Mouse (Mus musculus) gastrocnemius, adult 2 months (tissue): Measurements from ENCODE around the gene Cbx4. TPM values are rescaled to one million over a fixed set of nuclear protein-coding genes. Genes with fewer than 3 reads are reported as not detected.
A peak's percentile ranks its signal among the peaks of the same experiment; 100 is the strongest.

Experiments used
- DNase-seq: peaks from one replicate; pipeline ENCODE4 v3.0.0; 2022
- H3K27ac ChIP-seq: fragments of 200-600 bp; 2 replicates; pipeline ENCODE4 v1.8.1; 2022; ENCODE audit warnings: mild to moderate bottlenecking
- H3K4me3 ChIP-seq: fragments of 200-600 bp; 2 replicates; pipeline ENCODE4 v1.8.1; 2022; ENCODE audit warnings: mild to moderate bottlenecking, moderate library complexity
- CTCF ChIP-seq: fragments of 200-600 bp; IDR thresholded peaks from 2 replicates; pipeline ENCODE4 v1.8.1; 2022; ENCODE audit warnings: antibody characterized with exemption, mild to moderate bottlenecking, moderate library complexity
- intact Hi-C: fragments of 180-260 bp; cut with DNase I; formaldehyde crosslinking; loops from one replicate; pipeline ENCODE4 v1.15.1; 2025
- total RNA-seq, 2 experiments: library from RNA; stranded (reverse); gene quantifications; 2 replicates each; pipeline ENCODE4 v1.2.3; 2021

Gene Cbx4
- total RNA-seq, 2 experiments from 2014 or later = 2.1 to 2.2 TPM

DNA sequence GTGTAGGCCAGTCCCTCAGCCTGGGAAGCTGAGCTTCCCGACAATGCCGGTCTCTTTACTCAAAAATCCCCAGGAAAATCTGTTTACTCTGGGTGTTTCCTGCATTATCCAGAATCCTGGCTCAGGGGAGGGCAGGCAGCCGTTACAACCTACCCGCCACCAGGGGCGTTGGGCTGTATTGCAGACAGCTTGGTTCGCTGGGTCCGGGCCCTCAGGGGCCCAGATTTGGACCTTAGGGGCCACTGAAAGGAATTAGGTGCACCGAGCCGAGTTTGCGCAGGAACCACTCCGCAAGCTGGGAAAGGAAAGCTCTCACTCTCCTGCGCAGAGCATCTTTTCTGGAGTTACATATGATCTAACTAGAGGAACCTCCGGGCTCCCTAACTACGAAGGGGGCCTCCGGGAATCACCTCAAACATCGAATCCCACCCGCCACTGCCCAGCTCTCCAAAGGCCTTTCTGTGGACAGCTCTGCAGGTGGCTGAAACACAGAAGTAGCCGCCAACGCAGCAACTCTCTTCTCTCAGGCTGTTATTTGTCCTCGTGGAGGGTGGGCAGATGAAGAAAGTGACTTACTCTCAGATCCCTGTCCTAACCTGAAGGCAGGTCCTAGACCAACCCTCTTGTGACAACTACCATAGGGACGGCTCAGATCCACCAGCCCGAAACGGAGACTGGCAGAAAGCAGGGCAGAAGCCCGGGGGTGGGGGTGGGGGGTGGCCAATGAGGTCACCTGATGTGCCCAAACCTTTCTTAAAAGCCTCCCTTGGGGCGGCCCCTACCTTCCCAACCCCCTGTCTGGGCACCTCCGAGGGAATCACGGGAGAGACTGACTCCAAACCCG, 2.6 kb upstream of the Cbx4 start:
- no peak overlapping the region for H3K27ac ChIP-seq
- TF ChIP-seq CTCF = peak; percentile 44
- no peak for DNase-seq
- H3K4me3 ChIP-seq = no peak overlapping the region; the same call in 1 of the 2 replicates
- intact Hi-C loops = loop anchor here (5.0 kb wide), 3 partner anchors 34 to 99 kb away; partner anchors contain the start of gene Cbx8

DNA sequence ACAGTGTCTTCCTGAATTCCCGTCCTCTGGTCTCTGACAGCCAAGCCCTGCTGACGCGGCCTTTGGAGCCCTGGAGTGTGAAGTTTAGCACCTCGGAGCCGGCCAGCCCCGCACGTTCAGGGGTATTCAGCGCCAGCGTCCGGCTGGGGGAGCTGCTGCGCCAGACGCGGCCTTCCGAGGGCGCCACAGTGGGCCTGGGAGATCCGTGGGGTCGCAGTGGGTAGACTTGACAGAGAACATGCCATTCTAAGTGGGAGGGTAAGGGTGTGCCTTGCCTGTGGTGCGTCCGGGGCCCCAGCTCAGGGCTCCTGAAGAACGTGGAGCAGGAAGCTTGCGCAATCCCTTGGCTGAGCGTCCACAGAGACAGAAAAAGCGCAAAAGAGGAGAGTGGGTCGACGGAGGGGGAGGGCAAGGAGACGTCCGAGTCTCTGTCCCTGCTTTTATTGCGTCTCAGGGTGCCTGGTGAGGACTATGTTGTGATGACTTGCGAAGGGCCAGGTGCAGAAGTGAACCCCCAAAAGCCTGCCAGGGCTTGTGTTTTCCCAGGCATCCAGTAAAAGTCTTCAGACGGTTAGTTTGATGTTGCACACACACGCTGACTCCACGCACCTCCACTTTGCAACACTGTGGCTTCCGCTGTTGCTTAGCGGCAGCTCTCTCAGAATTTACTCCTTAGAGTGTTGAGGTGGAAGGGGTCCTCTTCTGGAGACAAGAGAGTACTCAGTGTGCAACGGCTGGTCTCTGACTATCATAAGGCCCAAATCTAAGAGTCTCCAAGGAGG, 1.5 kb upstream of the Cbx4 start:
- intact Hi-C loops = loop anchor here (5.0 kb wide), 3 partner anchors 35 to 100 kb away; partner anchors contain the start of gene Cbx8
- peak; percentile 76 for DNase-seq
- TF ChIP-seq CTCF = peak; percentile 18; the same call in 1 of the 2 replicates
- Histone ChIP-seq H3K27ac (peak overlapping the region; percentile 35; the same call in 1 of the 2 replicates), H3K4me3 (peak overlapping the region; percentile 31)

DNA sequence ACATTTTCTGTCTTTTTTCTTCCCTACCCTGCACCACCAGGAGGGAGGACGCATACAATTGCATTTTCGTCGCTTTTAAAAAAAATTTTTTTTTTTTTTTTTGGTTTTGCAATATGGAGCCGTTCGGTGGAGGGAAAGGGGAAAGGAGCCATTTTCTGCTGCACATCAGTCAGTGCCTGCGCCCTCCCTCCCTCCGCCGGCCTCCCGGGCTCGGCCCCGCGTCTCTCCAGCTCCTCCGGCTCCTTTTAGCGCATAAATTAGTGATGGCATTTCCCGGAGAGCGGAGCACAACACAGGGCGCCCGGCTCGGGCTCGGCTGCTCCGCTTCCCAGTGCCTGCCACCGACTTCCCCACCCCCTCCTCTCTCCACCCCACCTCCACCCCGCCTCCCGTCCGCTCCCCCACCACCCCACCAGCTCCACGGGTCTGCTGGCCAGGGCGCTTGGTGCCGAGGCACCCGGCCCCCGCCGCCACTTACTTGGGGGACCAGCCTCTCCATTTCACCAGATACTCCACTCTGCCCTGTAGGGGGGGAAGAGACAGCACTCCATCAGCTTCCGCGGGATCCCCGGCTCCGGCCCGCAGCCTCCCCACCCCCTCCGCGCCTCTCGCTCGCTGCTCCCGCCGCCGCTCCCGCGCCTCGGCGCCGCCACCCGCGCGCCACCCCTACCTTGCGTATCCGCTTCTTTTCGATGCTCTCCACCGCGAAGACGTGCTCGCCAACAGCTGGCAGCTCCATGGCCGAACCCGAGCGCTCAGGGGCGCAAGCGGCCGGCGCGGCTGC, 550 bp downstream of the Cbx4 start:
- intact Hi-C loops = loop anchor here (2.0 to 5.0 kb wide), 4 partner anchors 35 to 102 kb away; partner anchors contain the start of gene Cbx8
- H3K4me3 ChIP-seq = peak overlapping the region; percentile 85
- TF ChIP-seq CTCF = no peak
- peak; percentile 77 for DNase-seq
- H3K27ac ChIP-seq = peak overlapping the region; percentile 92

DNA sequence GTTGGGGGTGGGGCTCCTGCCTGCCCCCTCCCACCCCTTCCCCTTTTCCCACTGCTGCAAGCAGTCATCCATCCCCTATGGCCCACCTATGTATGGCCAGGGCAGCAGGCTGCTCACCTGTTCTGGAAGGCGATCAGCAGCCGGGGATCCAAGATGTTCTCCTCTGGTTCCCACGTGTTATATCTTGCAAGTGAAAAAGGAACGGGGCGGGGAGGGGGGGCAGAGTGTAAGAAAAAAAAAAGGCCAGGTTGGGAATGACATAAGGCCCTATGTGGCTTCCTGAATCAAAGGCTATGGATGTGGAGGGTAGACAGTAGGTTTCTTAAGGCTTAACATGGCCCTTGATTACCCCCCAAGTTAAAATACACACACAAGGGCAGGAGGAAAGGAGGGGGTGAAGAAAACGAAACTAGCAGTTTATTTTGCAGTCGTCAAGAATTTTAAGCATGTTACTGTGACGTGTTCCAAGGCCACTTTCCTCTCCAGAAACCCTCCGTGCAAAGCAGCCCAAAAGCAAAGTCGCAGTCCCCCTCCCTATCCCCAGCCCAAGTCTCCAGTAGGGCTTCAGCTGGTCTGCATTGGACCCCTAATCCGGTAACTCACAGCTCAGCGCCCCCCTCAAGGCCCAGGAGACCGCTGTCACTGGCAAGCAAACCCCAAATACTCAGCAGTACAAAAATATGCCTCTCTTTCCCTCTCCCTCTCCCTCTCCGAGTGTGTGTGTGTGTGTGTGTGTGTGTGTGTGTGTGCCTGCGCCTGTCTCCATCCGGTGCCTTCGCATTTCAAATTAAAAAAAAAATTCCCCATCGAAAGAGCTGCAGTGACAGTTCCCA, 1.4 kb downstream of the Cbx4 start:
- peak; percentile 42 for DNase-seq
- no peak for TF ChIP-seq CTCF
- intact Hi-C loops = loop anchor here (2.0 to 5.0 kb wide), 4 partner anchors 34 to 103 kb away; partner anchors contain the start of gene Cbx8
- peak overlapping the region; percentile 85 for H3K4me3 ChIP-seq
- H3K27ac ChIP-seq = peak overlapping the region; percentile 92

DNA sequence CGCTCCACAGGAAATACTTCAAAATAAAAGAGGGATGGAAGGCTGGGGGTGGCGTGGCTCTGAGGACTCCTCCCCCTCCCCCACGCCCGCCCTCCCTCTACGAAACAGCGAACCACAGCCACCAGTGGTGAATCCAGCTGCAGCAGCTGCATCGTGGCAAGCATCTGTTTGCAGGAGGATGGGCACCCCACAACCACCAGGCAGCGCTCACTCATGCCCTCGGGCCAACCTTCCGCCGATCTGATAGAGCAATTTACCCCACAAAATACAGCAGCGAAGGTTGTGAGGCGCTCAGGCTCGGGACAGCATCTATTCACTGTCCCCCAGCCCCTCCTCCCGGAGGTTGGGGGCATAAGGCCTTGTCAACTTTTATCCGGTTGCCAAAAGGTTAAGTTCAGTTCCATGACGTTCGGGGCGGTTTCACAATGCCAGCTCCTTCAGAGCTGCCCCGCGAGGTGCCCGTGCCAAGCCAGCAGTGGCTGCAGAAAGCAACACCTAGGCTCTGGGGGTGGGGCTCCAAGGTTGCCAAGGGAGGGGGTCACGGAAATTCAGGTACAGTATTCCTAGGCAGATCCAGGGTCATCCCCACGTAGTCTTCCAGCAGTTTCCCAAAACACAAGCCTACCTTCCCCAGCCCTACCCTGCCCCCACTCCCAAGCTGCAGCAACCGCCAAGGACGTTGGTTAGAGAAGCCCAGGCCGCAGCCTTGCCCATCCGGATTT, 2.1 kb downstream of the Cbx4 start:
- DNase-seq = peak; percentile 57
- H3K27ac ChIP-seq = peak overlapping the region; percentile 92
- H3K4me3 ChIP-seq = peak overlapping the region; percentile 85
- no peak for TF ChIP-seq CTCF
- intact Hi-C loops = loop anchor here (2.0 kb wide), 1 partner anchor 33 kb away; no protein-coding TSS in a partner anchor

DNA sequence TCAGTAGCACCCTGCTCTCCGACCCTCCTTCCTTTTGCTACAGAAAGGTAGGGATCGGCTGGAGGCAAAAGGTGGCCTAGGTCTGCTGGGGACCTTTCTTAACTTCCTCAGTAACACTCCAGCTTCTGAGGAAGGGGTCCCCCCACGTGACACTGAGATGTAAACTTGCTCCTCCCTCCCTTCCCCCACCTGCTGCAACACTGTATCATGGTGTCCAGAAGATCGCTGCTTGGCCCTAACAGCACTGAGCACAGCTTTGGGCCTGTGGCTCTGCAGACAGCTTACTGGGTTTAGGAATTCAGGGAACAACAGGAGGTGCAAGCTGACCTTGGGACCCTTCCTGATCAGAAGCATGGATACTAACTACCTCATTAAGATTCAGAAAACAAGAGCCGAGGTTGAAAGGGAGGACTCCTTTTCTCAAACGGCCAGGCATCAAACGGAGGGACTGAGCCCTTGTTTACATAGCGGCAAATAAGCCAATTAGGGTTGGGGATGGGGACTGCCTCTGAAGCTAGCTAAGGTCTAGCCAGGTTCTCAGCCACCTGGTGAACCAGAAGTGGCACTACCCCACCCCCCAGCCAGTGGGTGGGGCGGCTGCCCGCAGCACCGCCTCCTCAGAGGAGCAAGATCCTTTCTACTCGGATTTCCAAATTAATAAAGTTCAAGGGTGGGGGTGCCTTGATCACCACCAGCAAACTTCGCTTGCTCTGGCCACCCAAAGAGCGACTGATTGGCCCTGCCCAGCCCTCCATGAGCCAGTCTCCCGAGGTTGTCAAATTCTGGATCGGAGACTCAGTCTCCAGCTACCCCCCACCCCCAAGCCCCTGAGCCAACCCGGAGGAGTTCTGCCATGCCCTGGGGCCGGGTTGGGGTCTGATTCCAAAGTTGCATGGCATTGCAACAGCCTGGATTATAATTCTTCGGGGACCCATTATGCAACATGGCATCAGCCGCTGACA, 3.1 kb downstream of the Cbx4 start:
- no peak overlapping the region for H3K27ac ChIP-seq
- DNase-seq = no peak
- H3K4me3 ChIP-seq = peak overlapping the region; percentile 85
- no peak for TF ChIP-seq CTCF
- intact Hi-C loops = no loop called here

DNA sequence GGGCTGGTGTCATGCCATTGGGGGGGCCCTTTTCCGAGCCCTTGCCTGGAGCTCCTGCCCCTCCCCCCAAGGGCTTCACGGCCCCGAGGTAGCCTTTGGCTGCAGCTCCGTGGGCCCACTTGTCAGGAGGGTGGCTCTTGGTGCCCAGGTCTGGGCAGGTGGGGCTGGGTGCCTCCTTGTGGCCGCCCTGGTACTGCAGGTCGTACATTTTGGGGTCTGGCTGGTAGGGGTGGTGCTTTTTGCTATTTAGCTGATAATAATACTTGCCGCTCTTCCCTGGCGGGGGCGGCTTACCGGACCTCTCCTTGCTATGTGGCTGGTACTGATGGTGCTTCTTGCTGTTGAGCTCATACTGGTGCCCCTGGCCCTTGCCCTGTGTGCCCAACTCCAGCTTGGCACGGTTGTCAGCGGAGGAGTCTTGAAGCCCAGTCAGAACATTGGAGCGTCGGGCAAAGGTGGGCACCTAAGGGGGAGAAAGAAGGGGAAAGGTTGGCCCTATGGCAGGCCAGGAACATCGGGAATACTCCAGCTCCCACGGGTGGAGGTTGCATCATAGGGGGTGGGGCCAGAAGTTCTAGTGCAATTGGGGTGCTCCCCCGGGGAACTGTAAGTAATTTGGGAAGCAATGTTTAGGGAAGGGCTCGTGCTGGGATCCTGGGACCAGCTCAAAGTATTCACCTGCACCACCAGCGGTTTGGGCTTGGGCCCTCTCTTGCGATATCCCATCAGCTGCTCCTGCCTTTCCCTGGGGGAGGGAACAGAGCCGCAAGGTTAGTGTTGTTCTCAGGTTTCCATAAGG, 4.0 kb downstream of the Cbx4 start:
- H3K27ac ChIP-seq = no peak overlapping the region
- peak; percentile 44 for DNase-seq
- H3K4me3 ChIP-seq = no peak overlapping the region
- intact Hi-C loops = no loop called here
- TF ChIP-seq CTCF = peak; percentile 58

DNA sequence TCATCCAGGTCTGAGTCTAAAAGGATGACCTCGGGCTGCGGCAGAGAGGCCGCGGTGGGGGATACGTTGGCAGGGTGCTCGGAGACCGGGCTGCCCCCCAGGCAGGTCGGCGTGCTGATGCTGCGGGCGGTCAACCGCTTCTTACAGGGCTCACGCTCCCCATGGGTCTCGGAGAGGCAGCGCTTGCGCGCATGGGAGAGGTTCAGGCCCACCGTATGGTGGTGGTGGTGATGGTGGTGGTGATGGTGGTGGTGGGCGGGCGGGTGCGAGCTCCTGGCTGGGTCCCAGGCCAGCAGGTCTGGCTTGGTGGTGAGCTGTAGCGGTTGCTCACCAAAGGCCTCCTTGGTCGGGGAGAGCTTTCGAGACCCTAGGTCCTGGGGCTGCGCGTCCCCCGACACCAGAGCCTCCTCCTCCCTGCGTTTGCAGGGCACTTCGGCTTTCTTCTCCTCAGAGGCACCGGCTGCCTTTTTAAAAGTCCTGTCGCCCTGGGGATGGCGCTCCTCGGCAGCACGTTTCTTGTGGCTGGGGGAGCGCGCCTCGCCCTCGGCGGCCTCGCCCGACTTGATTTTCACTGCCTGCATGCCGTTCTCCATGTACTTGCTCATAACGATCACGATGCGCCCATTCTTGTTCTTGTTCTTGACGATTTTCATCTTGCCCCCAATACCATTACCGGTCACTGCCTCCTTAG, 4.7 kb downstream of the Cbx4 start:
- intact Hi-C loops = no loop called here
- no peak for TF ChIP-seq CTCF
- no peak overlapping the region for H3K27ac ChIP-seq
- no peak overlapping the region for H3K4me3 ChIP-seq
- DNase-seq = no peak
